Mouse (Mus musculus): Measurements from ENCODE around the gene Macrod1. TPM values are rescaled to one million over a fixed set of nuclear protein-coding genes. Genes with fewer than 3 reads are reported as not detected.

Macrod1 gene
- polyA plus RNA-seq, 1 experiment from 2014 or later, result 11.0 TPM

GRCm38 (mm10) chr19:7125526-7126156 is 69.0 kb downstream of the Macrod1 start:
- no peak overlapping the region for H3K4me3 ChIP-seq (ENCODE audit: low read depth, low read length)
- H3K9me3 ChIP-seq (ENCODE audit: low read depth, low read length), result no peaks in the 10 kb centered on the region
- H3K4me2 ChIP-seq, result no peak overlapping the region
- H3K27me3 ChIP-seq (ENCODE audit: insufficient read depth, low read length), result no peaks in the 10 kb centered on the region
- no peak for DNase-seq
- no peak for TF ChIP-seq CTCF (IDR thresholded peaks at IDR 0.05; ENCODE audit: low read depth)
- H3K4me1 ChIP-seq (ENCODE audit: insufficient read depth), result peaks cover 5% of the 10 kb centered on the region; the same call in 1 of the 2 replicates
- no peak overlapping the region for H3K27ac ChIP-seq (ENCODE audit: low read depth)
- no peaks in the 10 kb centered on the region for H3K36me3 ChIP-seq (ENCODE audit: insufficient read depth)
- ATAC-seq (ENCODE audit: insufficient read depth), result no peak
- no peak overlapping the region for H3K9ac ChIP-seq
- WGBS, result 65% methylated on average over 4 of the region's 4 CpGs

GRCm38 (mm10) chr19:7126209-7126608 is 69.6 kb downstream of the Macrod1 start:
- Histone ChIP-seq H3K27me3 (ENCODE audit: insufficient read depth, low read length) (no peaks in the 10 kb centered on the region), H3K4me3 (ENCODE audit: low read depth, low read length) (no peak overlapping the region), H3K9me3 (ENCODE audit: low read depth, low read length) (no peaks in the 10 kb centered on the region), H3K9ac (no peak overlapping the region), H3K27ac (ENCODE audit: low read depth) (no peak overlapping the region), H3K4me2 (no peak overlapping the region), H3K4me1 (ENCODE audit: insufficient read depth) (peaks cover 5% of the 10 kb centered on the region; the same call in 1 of the 2 replicates), H3K36me3 (ENCODE audit: insufficient read depth) (no peaks in the 10 kb centered on the region)
- TF ChIP-seq CTCF (IDR thresholded peaks at IDR 0.05; ENCODE audit: low read depth), result no peak
- 67% methylated on average over 1 of the region's 1 CpGs for WGBS
- DNase-seq (no peak), ATAC-seq (ENCODE audit: insufficient read depth) (no peak)

DNA sequence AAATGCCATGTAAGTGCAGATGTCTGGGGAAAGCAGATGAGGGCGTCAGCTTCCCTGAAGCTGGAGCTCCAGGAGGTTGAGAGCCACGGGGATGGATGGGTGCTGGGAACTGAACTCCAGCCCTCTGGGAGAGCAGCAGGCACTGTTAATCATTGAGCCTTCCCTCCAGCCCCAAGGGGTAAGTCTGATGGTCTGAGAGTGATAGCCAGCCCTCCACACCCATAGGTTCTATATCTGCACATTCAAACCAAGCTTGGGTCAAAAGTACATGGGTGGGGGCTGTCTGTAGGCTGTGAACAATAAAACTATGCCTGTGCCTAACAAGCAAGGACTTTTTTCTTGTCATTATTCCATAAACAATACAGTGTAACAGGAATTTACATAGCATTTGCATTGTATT is 70.3 kb downstream of the Macrod1 start:
- H3K4me2 ChIP-seq, result no peak overlapping the region
- H3K27ac ChIP-seq (ENCODE audit: low read depth), result no peak overlapping the region
- no peaks in the 10 kb centered on the region for H3K27me3 ChIP-seq (ENCODE audit: insufficient read depth, low read length)
- no peak overlapping the region for H3K4me3 ChIP-seq (ENCODE audit: low read depth, low read length)
- no peaks in the 10 kb centered on the region for H3K36me3 ChIP-seq (ENCODE audit: insufficient read depth)
- no peak overlapping the region for H3K9ac ChIP-seq
- no peak for TF ChIP-seq CTCF (IDR thresholded peaks at IDR 0.05; ENCODE audit: low read depth)
- ATAC-seq (ENCODE audit: insufficient read depth) (no peak), DNase-seq (no peak)
- WGBS, result 72% methylated on average over 2 of the region's 2 CpGs
- peaks cover 5% of the 10 kb centered on the region; the same call in 1 of the 2 replicates for H3K4me1 ChIP-seq (ENCODE audit: insufficient read depth)
- H3K9me3 ChIP-seq (ENCODE audit: low read depth, low read length), result no peaks in the 10 kb centered on the region

GRCm38 (mm10) chr19:7128551-7129475 is 72.2 kb downstream of the Macrod1 start:
- TF ChIP-seq CTCF (IDR thresholded peaks at IDR 0.05; ENCODE audit: low read depth), result no peak
- H3K4me3 ChIP-seq (ENCODE audit: low read depth, low read length), result no peak overlapping the region
- no peaks in the 10 kb centered on the region for H3K4me1 ChIP-seq (ENCODE audit: insufficient read depth)
- H3K9ac ChIP-seq, result no peak overlapping the region
- ATAC-seq (ENCODE audit: insufficient read depth), result no peak
- no peak for DNase-seq
- no peaks in the 10 kb centered on the region for H3K27me3 ChIP-seq (ENCODE audit: insufficient read depth, low read length)
- no peak overlapping the region for H3K27ac ChIP-seq (ENCODE audit: low read depth)
- 60% methylated on average over 19 of the region's 19 CpGs for WGBS
- H3K4me2 ChIP-seq, result no peak overlapping the region
- no peaks in the 10 kb centered on the region for H3K36me3 ChIP-seq (ENCODE audit: insufficient read depth)
- no peaks in the 10 kb centered on the region for H3K9me3 ChIP-seq (ENCODE audit: low read depth, low read length)

- ATAC-seq (ENCODE audit: insufficient read depth) (no peak), DNase-seq (no peak)
- H3K4me2 ChIP-seq, result no peak overlapping the region
- no peaks in the 10 kb centered on the region for H3K36me3 ChIP-seq (ENCODE audit: insufficient read depth)
- H3K27ac ChIP-seq (ENCODE audit: low read depth), result no peak overlapping the region
- 44% methylated on average over 11 of the region's 11 CpGs for WGBS
- no peaks in the 10 kb centered on the region for H3K27me3 ChIP-seq (ENCODE audit: insufficient read depth, low read length)
- no peaks in the 10 kb centered on the region for H3K9me3 ChIP-seq (ENCODE audit: low read depth, low read length)
- H3K4me1 ChIP-seq (ENCODE audit: insufficient read depth), result peaks cover 8% of the 10 kb centered on the region; the same call in 1 of the 2 replicates
- no peak overlapping the region for H3K9ac ChIP-seq
- H3K4me3 ChIP-seq (ENCODE audit: low read depth, low read length), result no peak overlapping the region
- TF ChIP-seq CTCF (IDR thresholded peaks at IDR 0.05; ENCODE audit: low read depth), result no peak
Observed at GRCm38 (mm10) chr19:7130317-7130716, 73.7 kb downstream of the Macrod1 start.

DNA sequence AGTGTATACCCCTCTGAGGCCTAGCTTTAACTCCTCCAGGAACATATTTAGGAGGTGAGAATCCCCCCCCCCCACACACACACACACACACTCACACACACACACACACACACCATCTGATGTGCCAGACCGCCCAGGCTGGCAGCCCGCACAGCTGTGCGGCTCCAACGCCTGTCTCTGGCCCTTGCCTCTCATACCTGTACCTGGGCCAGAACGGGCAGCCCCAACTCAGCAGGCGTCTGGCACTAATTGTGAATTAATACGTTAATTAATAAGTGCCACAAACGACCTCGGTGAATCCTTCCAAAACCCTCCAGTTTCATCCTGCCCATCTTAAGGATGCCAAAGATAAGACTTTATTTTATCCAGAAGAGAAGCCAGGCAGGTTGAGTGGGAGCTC is 76.8 kb downstream of the Macrod1 start:
- Histone ChIP-seq H3K9me3 (ENCODE audit: low read depth, low read length) (no peaks in the 10 kb centered on the region), H3K4me2 (no peak overlapping the region), H3K36me3 (ENCODE audit: insufficient read depth) (no peaks in the 10 kb centered on the region), H3K4me3 (ENCODE audit: low read depth, low read length) (no peak overlapping the region), H3K27me3 (ENCODE audit: insufficient read depth, low read length) (peaks cover 10% of the 10 kb centered on the region), H3K9ac (no peak overlapping the region), H3K4me1 (ENCODE audit: insufficient read depth) (peaks cover 20% of the 10 kb centered on the region), H3K27ac (ENCODE audit: low read depth) (no peak overlapping the region)
- no peak for TF ChIP-seq CTCF (IDR thresholded peaks at IDR 0.05; ENCODE audit: low read depth)
- ATAC-seq (ENCODE audit: insufficient read depth) (no peak), DNase-seq (no peak)
- 80% methylated on average over 9 of the region's 9 CpGs for WGBS

GRCm38 (mm10) chr19:7134631-7135091 is 78.1 kb downstream of the Macrod1 start:
- DNase-seq (peak; percentile 48), ATAC-seq (ENCODE audit: insufficient read depth) (0 out of 2 replicates have a peak, but pooled peaks have one; percentile 45)
- Histone ChIP-seq H3K9me3 (ENCODE audit: low read depth, low read length) (no peaks in the 10 kb centered on the region), H3K4me1 (ENCODE audit: insufficient read depth) (peaks cover 20% of the 10 kb centered on the region), H3K4me2 (no peak overlapping the region), H3K27me3 (ENCODE audit: insufficient read depth, low read length) (peaks cover 10% of the 10 kb centered on the region), H3K36me3 (ENCODE audit: insufficient read depth) (no peaks in the 10 kb centered on the region), H3K27ac (ENCODE audit: low read depth) (peak overlapping the region; percentile 54; the same call in 1 of the 2 replicates), H3K4me3 (ENCODE audit: low read depth, low read length) (no peak overlapping the region), H3K9ac (no peak overlapping the region)
- WGBS, result 26% methylated on average over 17 of the region's 17 CpGs
- no peak for TF ChIP-seq CTCF (IDR thresholded peaks at IDR 0.05; ENCODE audit: low read depth)
